Mouse (Mus musculus) induced T-regulatory cell, adult 2 months (primary cell): ENCODE measurements at regions not wholly inside any gene's neighbourhood (a gene's known extent, or its start where the extent isn't known, plus 50 kb on each side); places are given as distances from the start of the nearest gene placed in this dataset.

Experiments used
- DNase-seq: peaks from one replicate; pipeline ENCODE4 v3.0.0-alpha.2; 2012; ENCODE audit warnings: low read depth

DNA sequence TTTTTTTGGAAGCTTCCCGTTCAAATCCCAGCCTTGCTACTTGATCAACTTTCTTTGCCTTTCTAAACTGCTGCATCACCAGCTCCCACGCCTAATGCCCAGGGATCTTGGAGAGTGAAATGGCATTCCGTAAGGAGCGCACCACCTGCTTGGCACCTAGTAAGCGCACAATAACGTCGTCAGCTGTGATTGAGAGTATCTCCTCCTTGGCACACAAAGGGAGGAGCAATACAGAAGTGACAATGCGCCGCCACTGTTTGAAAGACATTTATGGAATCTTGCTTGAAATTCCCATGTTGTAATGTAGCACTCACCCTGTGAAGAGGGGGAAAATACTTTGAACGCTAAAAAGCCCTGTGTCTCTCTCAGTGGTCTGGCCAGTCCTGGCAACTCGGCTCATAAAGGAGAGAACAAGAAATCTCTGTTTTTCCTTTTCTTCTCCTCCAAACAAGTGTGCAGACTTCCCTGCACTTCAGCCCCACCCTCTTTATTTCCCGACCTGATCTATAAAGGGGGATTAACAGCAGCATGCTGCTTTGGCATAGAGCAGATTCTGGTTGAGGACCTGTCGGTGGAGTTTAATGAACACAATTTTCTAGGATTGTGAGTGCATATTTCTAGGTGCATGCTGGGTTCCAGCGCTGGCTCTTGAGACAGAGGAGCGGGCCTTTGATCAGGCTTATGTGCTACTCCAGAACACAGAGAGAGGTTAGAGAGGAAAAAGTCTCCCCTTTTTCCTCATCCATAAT lies 155.7 kb upstream of the Tmem161b start:
- no peak for DNase-seq

- DNase-seq: no peak
Measured at GRCm38 (mm10) chr13:84066960-84067665, 155.0 kb upstream of the Tmem161b start.

GRCm38 (mm10) chr13:84068365-84068764 lies 153.7 kb upstream of the Tmem161b start:
- DNase-seq: no peak
